Comparison of ENCODE assay signal across 8 mouse cellular contexts in the genomic region with DNA sequence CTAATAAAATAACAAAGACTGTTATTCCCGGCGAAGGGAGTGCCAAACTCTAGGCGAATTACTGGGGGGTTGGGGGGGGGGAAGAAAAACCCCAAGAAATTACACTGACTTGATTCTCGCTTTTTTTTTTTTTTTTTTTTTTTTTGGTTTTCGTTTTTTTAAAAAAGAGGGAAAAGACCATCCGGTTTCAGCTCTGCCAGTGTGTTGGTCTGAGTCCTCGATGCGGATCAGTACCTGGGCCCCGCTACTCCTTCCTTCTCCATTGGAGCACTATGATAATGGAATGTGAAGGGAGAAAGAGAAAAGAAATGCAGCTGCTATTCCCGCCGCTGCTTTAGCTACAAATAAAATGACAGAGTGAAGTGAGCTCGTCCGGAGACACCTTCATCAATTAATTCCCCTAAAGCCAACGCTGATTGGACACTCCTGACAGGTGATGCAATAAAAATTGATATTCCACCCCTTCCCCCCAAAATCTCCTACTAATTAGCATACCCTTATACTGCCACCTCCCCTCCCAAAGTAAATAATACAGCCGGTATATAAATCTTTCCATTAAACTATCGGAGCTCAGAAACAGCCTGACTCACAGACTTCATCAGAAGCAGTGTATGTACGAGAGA. TPM values are rescaled to one million over a fixed set of nuclear protein-coding genes. Genes with fewer than 3 reads are reported as not detected.
DNase-seq lines count a peak whose midpoint lies in the region; ATAC-seq lines count a peak whose summit lies in the region.

TSS of gene Skida1 (minus strand) at position 599 of the 623 bp plus-strand sequence.

- H3K4me3 ChIP-seq in heart, embryonic 14.5 days (ENCODE audit: control insufficient read depth in 1 of 2, insufficient read depth in 1 of 2, low read depth in 1 of 2, low read length in 2 of 2) = peak within 1 kb of the TSS; percentile 80 to 89
- H3K4me3 ChIP-seq in neural tube, embryonic 11.5 days (ENCODE audit: low read depth, low read length) = peak within 1 kb of the TSS; percentile 99

- peak; percentile 95 for DNase-seq in heart, adult 11 months
- no peak for DNase-seq in heart, postnatal 25 days (ENCODE audit: low spot score)
- DNase-seq in brain, adult 2 months (ENCODE audit: low read depth, low spot score) = peak; percentile 49
- peak; percentile 44 to 46 for DNase-seq in layer of hippocampus, postnatal 14 days (ENCODE audit: low spot score in 2 of 2)
- peak; percentile 60 for DNase-seq in neural tube, embryonic 11.5 days (ENCODE audit: low spot score)
- no peak for DNase-seq in urinary bladder, postnatal 14 days (ENCODE audit: low spot score)
- DNase-seq in urinary bladder, adult 18-20 months (ENCODE audit: low spot score in 2 of 2) = no peak

- peak within 1 kb of the TSS; percentile 99 for H3K9ac ChIP-seq in heart, embryonic 14.5 days (ENCODE audit: low read length)
- H3K9ac ChIP-seq in neural tube, embryonic 11.5 days (ENCODE audit: low read length) = peak within 1 kb of the TSS; percentile 100

- H3K27ac ChIP-seq in heart, embryonic 14.5 days (replicated peaks in 1 of 2; ENCODE audit: control insufficient read depth in 1 of 2, insufficient read depth in 1 of 2, low read depth in 2 of 2, low read length in 2 of 2) = peak within 1 kb of the TSS; percentile 97 to 99
- peak within 1 kb of the TSS; percentile 100 for H3K27ac ChIP-seq in neural tube, embryonic 11.5 days (ENCODE audit: low read depth, low read length)

- H3K36me3 ChIP-seq in heart, embryonic 14.5 days (ENCODE audit: control insufficient read depth, insufficient read depth, low read length) = no peaks in the 10 kb centered on the region
- H3K36me3 ChIP-seq in neural tube, embryonic 11.5 days (ENCODE audit: control insufficient read depth, insufficient read depth, low read length) = no peaks in the 10 kb centered on the region

- no peaks in the 10 kb centered on the region for H3K9me3 ChIP-seq in heart, embryonic 14.5 days (ENCODE audit: control insufficient read depth, low read length)
- no peaks in the 10 kb centered on the region for H3K9me3 ChIP-seq in neural tube, embryonic 11.5 days (ENCODE audit: control insufficient read depth, low read length)

- peak within 1 kb of the TSS; percentile 94 for H3K4me2 ChIP-seq in heart, embryonic 14.5 days (ENCODE audit: low read length)
- H3K4me2 ChIP-seq in neural tube, embryonic 11.5 days (ENCODE audit: low read depth) = peak within 1 kb of the TSS; percentile 84

- intact Hi-C loops in heart, postnatal 25 days (cut with DNase I) = loop anchor here (2.0 to 5.0 kb wide), 3 partner anchors 14 to 719 kb away; partner anchors contain the start of gene Bmi1

- ATAC-seq in heart, embryonic 14.5 days (ENCODE audit: insufficient number of reproducible peaks, insufficient read depth, low FRiP score, low read depth) = no peak
- ATAC-seq in neural tube, embryonic 11.5 days (ENCODE audit: insufficient read depth, low FRiP score, low TSS enrichment) = peak; percentile 78

- 1% methylated on average over 17 of the region's 17 CpGs for WGBS in heart, embryonic 14.5 days
- under 1% methylated on average over 17 of the region's 17 CpGs for WGBS in neural tube, embryonic 11.5 days

- H3K27me3 ChIP-seq in heart, embryonic 14.5 days (ENCODE audit: control insufficient read depth, insufficient read depth, low read length) = no peaks in the 10 kb centered on the region
- no peaks in the 10 kb centered on the region for H3K27me3 ChIP-seq in neural tube, embryonic 11.5 days (ENCODE audit: control insufficient read depth, insufficient read depth, low read length)

- peaks cover 7 to 15% of the 10 kb centered on the region in 2 experiments; a peak in 3 of 4 replicates for H3K4me1 ChIP-seq in heart, embryonic 14.5 days (ENCODE audit: control insufficient read depth in 2 of 2, insufficient read depth in 2 of 2, low read length in 2 of 2)
- peaks cover 28% of the 10 kb centered on the region for H3K4me1 ChIP-seq in neural tube, embryonic 11.5 days (ENCODE audit: control insufficient read depth, insufficient read depth, low read length)

RNA-seq across cellular contexts. Expression of gene Skida1, which starts in this region (rescaled TPM):
- total RNA-seq in heart, postnatal 25 days (2021) = 1 to 10 TPM; 3.3 to 4.0 TPM
- 4.7 and 6.4 TPM in 2 replicates for polyA plus RNA-seq in heart, embryonic 14.5 days (2014; fragmentation: Nextera tagmentation; extraction: Ambion mirVana)
- total RNA-seq in layer of hippocampus, postnatal 14 days (2021) = 10 to 100 TPM; 15.4 to 16.8 TPM
- 12.0 and 15.5 TPM in 2 replicates for polyA plus RNA-seq in neural tube, embryonic 11.5 days (2014; fragmentation: Nextera tagmentation; extraction: Ambion mirVana)

Comparison
In these comparisons a context has a peak if more than half of its experiments do, and no peak if none do; other contexts are left out.
1. DNase-seq: peak in heart, adult 11 months (single experiment), brain, adult 2 months (single experiment), layer of hippocampus, postnatal 14 days (2 of 2) and neural tube, embryonic 11.5 days (single experiment); none in heart, postnatal 25 days (single experiment), urinary bladder, postnatal 14 days (single experiment) and urinary bladder, adult 18-20 months (0 of 2).